Mouse (Mus musculus): ENCODE results near the gene Spred2. TPM values are rescaled to one million over a fixed set of nuclear protein-coding genes. Genes with fewer than 3 reads are reported as not detected.
"Not testable (repeated sequence)": the region's sequence is repeated elsewhere in the genome, so short reads cannot be mapped to it uniquely, and the experiment has no call there.

Spred2 gene
- total RNA-seq, 1 experiment from 2014 or later: 4.9 TPM

DNA sequence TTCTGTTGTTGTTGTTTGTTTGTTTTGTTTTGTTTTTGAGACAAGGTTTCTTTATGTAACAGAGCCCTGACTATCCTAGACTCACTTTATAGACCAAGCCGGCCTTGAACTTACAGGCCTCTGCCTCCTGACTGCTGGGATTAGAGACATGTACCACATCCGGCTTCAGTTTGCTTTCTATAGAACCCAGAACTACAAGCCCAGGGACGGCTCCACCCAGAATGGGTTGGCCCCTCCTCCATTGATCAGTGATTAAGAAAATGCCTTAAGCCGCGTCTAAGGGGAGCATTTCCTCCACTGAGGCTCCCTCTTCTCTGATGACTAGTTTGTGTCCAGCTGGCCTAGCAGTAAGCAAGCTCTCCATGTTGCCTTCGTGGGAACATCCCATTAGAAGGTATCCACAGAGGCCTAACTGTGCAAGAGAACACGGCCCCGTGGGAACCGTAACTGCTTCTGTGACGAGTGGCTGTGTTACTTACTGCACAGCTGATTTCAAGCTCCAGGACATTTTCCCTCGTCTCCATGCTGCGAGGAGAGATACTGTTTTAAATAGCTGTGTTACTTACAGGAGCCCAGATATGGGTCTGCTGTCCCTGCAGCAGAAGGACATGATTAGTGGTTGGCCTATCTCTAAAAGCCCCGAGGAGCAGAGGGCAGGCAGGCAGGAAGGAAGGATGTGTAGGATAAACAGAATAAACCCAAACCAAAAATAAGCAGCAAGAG, 128.8 kb downstream of the Spred2 start:
- ATAC-seq (replicated peaks in 1 of 2; ENCODE audit: insufficient read depth in 1 of 2, low FRiP score in 2 of 2, low TSS enrichment in 1 of 2, low read depth in 1 of 2, poor library complexity in 2 of 2, severe bottlenecking in 2 of 2): no peak

DNA sequence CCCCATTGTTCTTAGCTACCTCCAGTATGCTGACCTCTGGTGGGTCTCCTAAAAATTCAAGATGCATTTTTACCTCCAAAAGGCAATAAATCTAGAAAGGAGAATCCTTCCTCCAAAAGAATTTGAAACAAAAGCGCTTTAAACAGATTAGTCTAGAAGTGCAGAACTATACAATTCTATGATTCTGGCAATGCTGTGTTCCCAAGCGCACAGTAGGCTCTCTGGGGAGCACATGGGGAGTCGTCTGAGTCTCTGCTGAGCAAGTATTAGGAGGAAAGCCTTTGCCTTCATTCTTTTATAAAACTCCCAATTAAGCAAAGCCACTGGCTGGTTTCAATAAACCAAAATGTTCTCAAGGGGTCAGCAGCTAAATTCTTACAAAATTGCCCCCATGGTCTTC, 129.8 kb downstream of the Spred2 start:
- no peak for ATAC-seq (replicated peaks in 1 of 2; ENCODE audit: insufficient read depth in 1 of 2, low FRiP score in 2 of 2, low TSS enrichment in 1 of 2, low read depth in 1 of 2, poor library complexity in 2 of 2, severe bottlenecking in 2 of 2)

GRCm38 (mm10) chr11:20054617-20055016, 130.4 kb downstream of the Spred2 start:
- ATAC-seq (replicated peaks in 1 of 2; ENCODE audit: insufficient read depth in 1 of 2, low FRiP score in 2 of 2, low TSS enrichment in 1 of 2, low read depth in 1 of 2, poor library complexity in 2 of 2, severe bottlenecking in 2 of 2): no peak

DNA sequence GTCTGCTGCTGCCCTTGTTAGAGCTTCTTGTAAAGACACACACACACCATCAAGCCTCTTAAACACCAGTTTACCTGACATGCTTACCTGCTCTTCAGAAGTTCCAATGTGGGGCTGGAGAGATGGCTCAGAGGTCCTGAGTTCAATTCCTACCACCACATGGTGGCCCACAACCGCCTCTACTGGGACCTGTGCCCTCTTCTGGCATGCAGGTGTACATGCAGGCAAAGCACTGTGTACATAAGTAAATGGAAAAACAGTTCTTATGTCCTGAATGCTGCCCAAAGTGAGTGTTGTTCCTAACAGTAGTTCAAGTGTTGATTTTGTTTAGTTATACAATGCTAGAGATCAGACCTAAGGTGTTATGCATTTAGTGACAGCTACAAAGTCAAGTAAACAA, 132.0 kb downstream of the Spred2 start:
- ATAC-seq (replicated peaks in 1 of 2; ENCODE audit: insufficient read depth in 1 of 2, low FRiP score in 2 of 2, low TSS enrichment in 1 of 2, low read depth in 1 of 2, poor library complexity in 2 of 2, severe bottlenecking in 2 of 2): no peak

- no peak for ATAC-seq (replicated peaks in 1 of 2; ENCODE audit: insufficient read depth in 1 of 2, low FRiP score in 2 of 2, low TSS enrichment in 1 of 2, low read depth in 1 of 2, poor library complexity in 2 of 2, severe bottlenecking in 2 of 2)
Measured at GRCm38 (mm10) chr11:20057429-20057828, 133.3 kb downstream of the Spred2 start.

DNA sequence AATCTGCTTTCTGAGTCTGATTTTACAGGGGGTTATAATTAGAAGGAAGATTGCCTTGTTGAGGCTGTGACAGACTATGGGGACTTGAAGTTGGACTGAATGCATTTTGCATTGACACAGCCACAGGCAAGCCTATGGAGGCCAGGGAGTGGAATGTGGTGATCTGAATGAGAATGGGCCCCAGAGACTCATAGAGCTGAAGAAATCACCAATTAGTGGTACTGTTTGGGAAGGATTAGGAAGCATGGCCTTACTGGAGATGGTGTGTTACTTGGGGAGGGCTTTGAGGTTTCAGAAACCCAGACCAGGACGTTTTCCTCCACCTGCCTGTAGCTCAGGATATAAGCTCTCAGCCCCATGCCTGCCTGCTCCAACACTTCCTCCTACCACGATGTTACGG, 135.6 kb downstream of the Spred2 start:
- no peak for ATAC-seq (replicated peaks in 1 of 2; ENCODE audit: insufficient read depth in 1 of 2, low FRiP score in 2 of 2, low TSS enrichment in 1 of 2, low read depth in 1 of 2, poor library complexity in 2 of 2, severe bottlenecking in 2 of 2)

DNA sequence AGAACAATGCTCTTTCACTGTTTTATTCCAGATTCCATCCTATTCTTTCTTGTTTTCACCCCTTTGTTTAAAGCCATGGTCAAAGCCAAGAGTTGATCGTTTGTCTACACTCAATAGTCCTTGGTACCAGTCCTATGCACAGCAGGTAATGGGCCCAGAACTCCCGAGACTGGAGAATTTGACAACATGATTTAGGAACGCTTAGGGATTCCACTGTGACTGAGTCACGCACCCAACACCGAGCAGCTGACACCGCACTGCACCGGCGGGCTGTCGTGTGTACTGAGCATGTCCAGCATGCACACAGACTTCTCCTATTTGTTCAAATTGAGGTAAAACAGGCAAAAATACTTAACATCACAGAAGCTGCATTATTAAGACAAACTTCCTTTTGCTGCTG, 138.6 kb downstream of the Spred2 start:
- ATAC-seq (replicated peaks in 1 of 2; ENCODE audit: insufficient read depth in 1 of 2, low FRiP score in 2 of 2, low TSS enrichment in 1 of 2, low read depth in 1 of 2, poor library complexity in 2 of 2, severe bottlenecking in 2 of 2): not testable (repeated sequence)

DNA sequence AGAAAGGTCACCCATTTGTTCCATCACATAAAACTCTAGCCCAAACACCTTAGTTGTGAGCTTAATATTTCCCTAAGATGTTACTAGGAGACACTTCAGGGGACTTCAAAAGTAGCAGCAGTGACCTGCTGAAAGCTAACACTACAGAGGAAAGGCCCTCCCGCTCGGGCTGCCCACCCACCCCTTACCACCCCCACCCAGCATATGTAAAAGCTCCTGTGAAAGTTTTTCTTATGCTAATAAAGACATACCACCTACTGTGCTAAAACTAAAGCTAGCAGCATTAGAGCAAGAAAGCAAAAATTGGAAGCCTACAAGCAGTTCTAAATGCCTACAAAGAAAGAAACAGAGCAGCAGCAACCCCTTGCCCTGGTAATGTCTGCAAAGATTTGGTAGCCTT, 139.9 kb downstream of the Spred2 start:
- ATAC-seq (replicated peaks in 1 of 2; ENCODE audit: insufficient read depth in 1 of 2, low FRiP score in 2 of 2, low TSS enrichment in 1 of 2, low read depth in 1 of 2, poor library complexity in 2 of 2, severe bottlenecking in 2 of 2): not testable (repeated sequence)

- ATAC-seq (replicated peaks in 1 of 2; ENCODE audit: insufficient read depth in 1 of 2, low FRiP score in 2 of 2, low TSS enrichment in 1 of 2, low read depth in 1 of 2, poor library complexity in 2 of 2, severe bottlenecking in 2 of 2): no peak
Measured at GRCm38 (mm10) chr11:20064926-20065325, 140.8 kb downstream of the Spred2 start.

DNA sequence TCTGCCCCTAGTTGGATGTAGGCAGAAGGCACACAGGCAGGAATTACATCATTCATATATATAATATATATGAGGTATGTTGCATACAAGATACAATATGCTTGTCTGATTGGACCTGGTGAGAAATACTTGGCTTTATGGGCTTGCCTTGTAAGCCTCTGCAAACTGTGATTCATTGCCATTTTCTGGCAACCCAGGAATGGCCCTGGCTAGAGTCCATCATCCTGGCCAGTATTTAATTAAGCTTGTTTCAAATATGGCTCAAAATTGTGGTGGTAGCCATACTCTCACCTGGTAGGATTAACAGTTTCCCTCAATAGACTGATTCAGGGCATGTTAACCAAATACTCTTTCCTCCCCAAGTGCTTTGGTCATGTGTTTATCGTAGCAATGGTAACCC, 141.9 kb downstream of the Spred2 start:
- no peak for ATAC-seq (replicated peaks in 1 of 2; ENCODE audit: insufficient read depth in 1 of 2, low FRiP score in 2 of 2, low TSS enrichment in 1 of 2, low read depth in 1 of 2, poor library complexity in 2 of 2, severe bottlenecking in 2 of 2)

- ATAC-seq (replicated peaks in 1 of 2; ENCODE audit: insufficient read depth in 1 of 2, low FRiP score in 2 of 2, low TSS enrichment in 1 of 2, low read depth in 1 of 2, poor library complexity in 2 of 2, severe bottlenecking in 2 of 2): no peak
Measured at GRCm38 (mm10) chr11:20067521-20067920, 143.3 kb downstream of the Spred2 start.

DNA sequence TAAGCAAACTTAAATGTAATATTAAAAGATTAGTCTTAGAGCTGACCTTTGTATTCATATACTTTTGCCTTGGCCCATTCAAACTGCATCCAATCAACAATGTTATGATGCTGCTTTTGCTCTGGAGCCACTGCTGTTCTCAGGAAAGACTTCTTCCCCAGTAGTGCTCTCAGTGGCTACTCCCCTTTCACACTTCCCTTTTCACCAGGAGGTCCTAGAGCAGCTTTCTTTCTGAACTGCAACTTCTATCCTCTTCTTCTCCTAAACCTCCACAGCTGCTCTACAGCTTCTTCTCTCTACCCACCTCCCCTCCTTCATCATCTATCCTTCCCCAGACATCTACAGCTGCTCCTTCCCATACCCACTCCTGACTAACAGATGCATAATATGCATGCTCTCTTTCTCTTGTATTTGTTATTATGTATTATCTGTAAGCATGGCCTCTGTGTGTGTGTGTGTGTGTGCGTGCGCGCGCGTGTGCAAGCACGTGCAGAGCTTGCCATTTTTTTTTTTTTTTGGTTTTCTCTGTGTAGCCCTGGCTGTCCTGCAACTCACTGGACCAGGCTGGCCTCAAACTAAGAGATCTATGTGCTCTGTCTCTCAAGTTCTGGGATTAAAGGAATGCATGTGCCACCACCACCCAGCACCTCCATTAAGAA, 144.3 kb downstream of the Spred2 start:
- ATAC-seq (replicated peaks in 1 of 2; ENCODE audit: insufficient read depth in 1 of 2, low FRiP score in 2 of 2, low TSS enrichment in 1 of 2, low read depth in 1 of 2, poor library complexity in 2 of 2, severe bottlenecking in 2 of 2): peak in 1 of 2 experiments; percentile 27; a peak in 1 of 4 replicates

DNA sequence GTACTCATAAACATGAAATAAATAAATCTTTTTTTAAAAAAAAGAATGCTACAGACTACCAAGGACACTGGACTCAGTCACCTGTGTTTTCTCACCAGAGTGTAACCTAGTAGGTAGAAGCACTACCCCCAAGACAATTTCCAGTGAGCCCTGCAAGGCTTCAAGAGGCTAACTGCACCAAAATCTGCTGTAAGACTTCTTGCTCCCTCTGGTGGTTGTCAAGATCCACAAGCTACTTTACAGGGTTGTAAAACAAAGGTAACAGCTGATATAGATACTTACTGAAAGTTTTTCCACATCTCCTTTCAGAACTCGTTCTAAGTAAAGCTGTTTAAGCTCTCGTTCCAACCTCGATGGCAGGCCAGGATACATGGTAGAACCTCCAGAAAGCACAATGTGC, 148.0 kb downstream of the Spred2 start:
- ATAC-seq (replicated peaks in 1 of 2; ENCODE audit: insufficient read depth in 1 of 2, low FRiP score in 2 of 2, low TSS enrichment in 1 of 2, low read depth in 1 of 2, poor library complexity in 2 of 2, severe bottlenecking in 2 of 2): peak in 1 of 2 experiments; percentile 58; a peak in 1 of 4 replicates

- no peak for ATAC-seq (replicated peaks in 1 of 2; ENCODE audit: insufficient read depth in 1 of 2, low FRiP score in 2 of 2, low TSS enrichment in 1 of 2, low read depth in 1 of 2, poor library complexity in 2 of 2, severe bottlenecking in 2 of 2)
Measured at GRCm38 (mm10) chr11:20072826-20073225, 148.7 kb downstream of the Spred2 start.

Other genes starting within 250 kb of the Spred2 start
- gene Actr2, start 188.5 kb downstream of the Spred2 start, total RNA-seq (2017): 208 and 251 TPM in 2 replicates